Mouse (Mus musculus): Measurements from ENCODE around the gene Ccdc62. TPM values are rescaled to one million over a fixed set of nuclear protein-coding genes. Genes with fewer than 3 reads are reported as not detected.

Gene Ccdc62
- polyA plus RNA-seq, 1 experiment from 2014 or later = 6.2 TPM

DNA sequence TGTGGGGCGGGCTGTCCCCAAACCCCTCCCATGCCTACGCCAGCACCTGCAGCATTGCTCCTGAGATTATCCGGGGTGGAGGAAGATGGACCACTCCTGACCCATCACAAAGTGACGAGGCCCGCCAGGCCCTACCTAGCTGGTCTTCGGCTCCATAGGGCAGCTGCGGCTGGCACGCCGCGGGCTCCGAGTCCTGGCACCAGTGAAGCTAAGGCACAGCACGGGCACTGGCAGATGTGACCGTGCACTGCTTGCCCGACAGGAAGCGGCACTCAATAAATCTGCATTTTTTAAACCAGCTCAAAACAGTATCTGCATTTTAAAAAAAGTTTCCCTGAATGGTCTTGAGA, 74.6 kb downstream of the Ccdc62 start:
- Histone ChIP-seq H3K27ac (ENCODE audit: low read depth, low read length) (no peak overlapping the region), H3K9me3 (ENCODE audit: control insufficient read depth, low read length) (no peaks in the 10 kb centered on the region)
- 94% methylated on average over 15 of the region's 15 CpGs for WGBS

DNA sequence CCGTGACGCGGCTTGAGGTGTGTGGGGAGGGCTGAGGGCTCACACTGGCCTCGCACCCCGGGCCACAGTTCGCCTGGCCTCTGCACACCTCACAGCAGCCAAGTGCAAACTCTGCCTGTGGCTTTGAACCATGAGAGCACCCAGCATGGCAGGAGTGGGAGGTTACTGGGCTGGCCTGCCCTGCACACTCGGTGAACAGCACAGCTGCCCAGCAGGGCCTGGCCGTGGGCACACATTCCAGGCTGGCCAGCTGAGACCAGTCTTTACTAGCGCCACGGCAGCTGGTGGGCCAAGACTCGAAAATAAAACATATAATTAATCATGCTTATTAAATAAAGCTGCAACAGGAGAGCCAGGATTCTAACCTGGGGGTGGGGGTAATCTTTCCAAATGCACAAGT, 75.1 kb downstream of the Ccdc62 start:
- H3K36me3 ChIP-seq (ENCODE audit: control insufficient read depth, insufficient read depth, low read length) = peaks cover 59% of the 10 kb centered on the region

More for the DNA sequence above, 74.6 kb downstream of the Ccdc62 start:
- ATAC-seq (ENCODE audit: low FRiP score, low TSS enrichment) = no peak
- Histone ChIP-seq H3K4me3 (ENCODE audit: low read length) (no peak overlapping the region), H3K9ac (ENCODE audit: low read depth, low read length) (no peak overlapping the region), H3K27me3 (ENCODE audit: control insufficient read depth, insufficient read depth, low read length) (no peaks in the 10 kb centered on the region), H3K36me3 (ENCODE audit: control insufficient read depth, insufficient read depth, low read length) (peaks cover 59% of the 10 kb centered on the region), H3K4me1 (ENCODE audit: control insufficient read depth, insufficient read depth, low read length) (peaks cover 3% of the 10 kb centered on the region), H3K4me2 (replicated peaks; ENCODE audit: low read depth, low read length) (no peak overlapping the region)

DNA sequence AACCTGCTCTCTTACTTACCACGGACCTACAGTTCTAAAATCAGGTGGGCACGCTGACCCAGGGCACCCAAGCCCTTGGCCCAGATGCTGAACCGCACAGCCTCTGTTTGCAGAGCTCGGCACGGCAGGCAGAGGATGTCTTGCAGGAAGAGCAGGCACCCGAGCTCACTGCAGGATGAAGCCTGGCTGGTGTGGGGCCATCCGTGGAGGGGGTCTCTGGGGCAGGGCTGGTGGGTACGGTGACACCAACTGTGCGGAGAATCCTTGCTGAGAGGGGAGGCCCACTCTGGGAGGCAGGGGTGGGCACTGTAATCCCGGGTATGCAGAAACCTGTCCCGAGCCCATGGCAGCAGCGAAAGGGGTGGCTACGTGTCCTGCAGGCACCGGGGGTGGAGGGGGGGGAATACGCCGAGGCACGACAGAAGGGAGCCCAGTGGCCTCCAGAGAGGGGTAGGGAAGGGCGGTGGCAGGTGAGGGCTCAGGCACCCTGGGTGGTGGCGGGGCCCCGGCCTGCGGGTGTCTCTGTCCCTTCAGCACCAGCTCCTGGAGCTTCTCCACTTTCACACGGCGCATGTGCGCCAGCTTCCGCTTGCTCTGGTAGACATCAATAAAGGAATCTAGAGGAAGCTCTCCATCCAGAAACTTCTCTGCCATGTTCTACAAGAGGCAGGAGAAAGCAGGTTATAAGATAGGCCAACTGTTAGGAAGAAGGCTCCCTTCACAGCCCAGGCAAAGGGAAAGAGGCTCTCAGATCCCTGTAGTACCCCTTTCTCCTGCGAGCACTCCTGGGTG, 75.8 kb downstream of the Ccdc62 start:
- Histone ChIP-seq H3K4me1 (ENCODE audit: control insufficient read depth, insufficient read depth, low read length) (peaks cover 15% of the 10 kb centered on the region), H3K4me3 (ENCODE audit: low read length) (no peak overlapping the region), H3K27ac (ENCODE audit: low read depth, low read length) (no peak overlapping the region), H3K36me3 (ENCODE audit: control insufficient read depth, insufficient read depth, low read length) (peaks cover 57% of the 10 kb centered on the region), H3K27me3 (ENCODE audit: control insufficient read depth, insufficient read depth, low read length) (no peaks in the 10 kb centered on the region), H3K9ac (ENCODE audit: low read depth, low read length) (no peak overlapping the region), H3K4me2 (replicated peaks; ENCODE audit: low read depth, low read length) (no peak overlapping the region), H3K9me3 (ENCODE audit: control insufficient read depth, low read length) (no peaks in the 10 kb centered on the region)
- no peak for ATAC-seq (ENCODE audit: low FRiP score, low TSS enrichment)
- WGBS = 90% methylated on average over 26 of the region's 26 CpGs

More for the DNA sequence above, 75.1 kb downstream of the Ccdc62 start:
- no peak overlapping the region for H3K4me2 ChIP-seq (replicated peaks; ENCODE audit: low read depth, low read length)
- H3K4me3 ChIP-seq (ENCODE audit: low read length) = no peak overlapping the region
- H3K9ac ChIP-seq (ENCODE audit: low read depth, low read length) = no peak overlapping the region
- H3K27me3 ChIP-seq (ENCODE audit: control insufficient read depth, insufficient read depth, low read length) = no peaks in the 10 kb centered on the region
- no peaks in the 10 kb centered on the region for H3K9me3 ChIP-seq (ENCODE audit: control insufficient read depth, low read length)
- peaks cover 8% of the 10 kb centered on the region for H3K4me1 ChIP-seq (ENCODE audit: control insufficient read depth, insufficient read depth, low read length)
- H3K27ac ChIP-seq (ENCODE audit: low read depth, low read length) = no peak overlapping the region
- 89% methylated on average over 11 of the region's 11 CpGs for WGBS
- ATAC-seq (ENCODE audit: low FRiP score, low TSS enrichment) = no peak

DNA sequence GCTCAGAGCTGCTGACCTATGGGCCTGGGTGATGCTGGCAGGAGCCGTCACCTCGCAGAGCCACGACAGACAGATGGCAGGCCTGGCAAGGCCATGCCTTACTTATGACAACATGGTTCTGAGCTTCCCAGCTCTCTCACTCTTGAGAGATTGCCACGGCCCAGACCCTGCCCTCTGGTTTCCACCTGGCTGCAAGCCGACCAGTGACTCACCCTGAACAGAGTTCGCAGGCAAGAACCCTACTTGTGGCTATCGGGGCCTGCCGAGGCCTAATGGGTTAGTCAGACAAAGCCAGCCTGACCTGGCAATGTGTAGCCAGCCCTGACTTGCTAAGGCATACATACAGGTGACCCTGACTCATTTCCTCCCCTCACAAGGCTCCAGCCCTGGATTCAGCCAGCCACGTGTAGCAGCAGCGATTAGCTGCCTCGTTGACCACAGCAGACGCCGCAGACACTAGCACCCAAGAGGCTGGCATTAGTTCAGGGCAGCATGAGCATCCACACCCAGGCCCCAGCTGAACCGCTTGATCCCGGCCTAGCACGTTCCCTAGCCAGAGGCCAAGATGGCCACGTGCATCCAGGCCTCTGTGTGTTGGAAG, 76.5 kb downstream of the Ccdc62 start:
- Histone ChIP-seq H3K27me3 (ENCODE audit: control insufficient read depth, insufficient read depth, low read length) (no peaks in the 10 kb centered on the region), H3K36me3 (ENCODE audit: control insufficient read depth, insufficient read depth, low read length) (peaks cover 53% of the 10 kb centered on the region), H3K9ac (ENCODE audit: low read depth, low read length) (no peak overlapping the region), H3K9me3 (ENCODE audit: control insufficient read depth, low read length) (no peaks in the 10 kb centered on the region), H3K4me1 (ENCODE audit: control insufficient read depth, insufficient read depth, low read length) (peaks cover 22% of the 10 kb centered on the region), H3K27ac (ENCODE audit: low read depth, low read length) (no peak overlapping the region), H3K4me2 (replicated peaks; ENCODE audit: low read depth, low read length) (no peak overlapping the region), H3K4me3 (ENCODE audit: low read length) (no peak overlapping the region)
- 83% methylated on average over 17 of the region's 17 CpGs for WGBS
- ATAC-seq (ENCODE audit: low FRiP score, low TSS enrichment) = no peak

DNA sequence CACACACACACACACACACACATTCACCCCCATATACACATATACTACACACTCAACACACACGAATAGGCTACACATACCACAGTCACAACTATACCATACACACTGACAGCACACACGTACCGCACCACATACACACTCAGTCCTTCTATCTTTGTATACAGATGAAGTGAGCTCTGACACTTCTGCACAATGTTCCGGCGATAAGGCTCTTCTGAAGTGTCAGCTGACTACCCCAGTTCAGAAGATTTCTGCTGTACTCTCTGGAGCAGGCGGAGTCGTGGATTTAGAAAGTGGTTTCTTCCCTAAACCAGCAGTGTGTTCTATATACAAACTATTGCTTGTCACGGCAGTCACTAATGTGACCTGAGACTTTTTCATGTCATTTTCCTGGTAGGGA, 79.6 kb downstream of the Ccdc62 start:
- Histone ChIP-seq H3K4me1 (ENCODE audit: control insufficient read depth, insufficient read depth, low read length) (peaks cover 49% of the 10 kb centered on the region), H3K27ac (ENCODE audit: low read depth, low read length) (peak overlapping the region; percentile 90; the same call in 1 of the 2 replicates), H3K4me3 (ENCODE audit: low read length) (no peak overlapping the region), H3K4me2 (replicated peaks; ENCODE audit: low read depth, low read length) (no peak overlapping the region), H3K9me3 (ENCODE audit: control insufficient read depth, low read length) (no peaks in the 10 kb centered on the region), H3K36me3 (ENCODE audit: control insufficient read depth, insufficient read depth, low read length) (peaks cover 38% of the 10 kb centered on the region), H3K27me3 (ENCODE audit: control insufficient read depth, insufficient read depth, low read length) (no peaks in the 10 kb centered on the region), H3K9ac (ENCODE audit: low read depth, low read length) (no peak overlapping the region)
- ATAC-seq (ENCODE audit: low FRiP score, low TSS enrichment) = no peak
- 92% methylated on average over 8 of the region's 8 CpGs for WGBS

DNA sequence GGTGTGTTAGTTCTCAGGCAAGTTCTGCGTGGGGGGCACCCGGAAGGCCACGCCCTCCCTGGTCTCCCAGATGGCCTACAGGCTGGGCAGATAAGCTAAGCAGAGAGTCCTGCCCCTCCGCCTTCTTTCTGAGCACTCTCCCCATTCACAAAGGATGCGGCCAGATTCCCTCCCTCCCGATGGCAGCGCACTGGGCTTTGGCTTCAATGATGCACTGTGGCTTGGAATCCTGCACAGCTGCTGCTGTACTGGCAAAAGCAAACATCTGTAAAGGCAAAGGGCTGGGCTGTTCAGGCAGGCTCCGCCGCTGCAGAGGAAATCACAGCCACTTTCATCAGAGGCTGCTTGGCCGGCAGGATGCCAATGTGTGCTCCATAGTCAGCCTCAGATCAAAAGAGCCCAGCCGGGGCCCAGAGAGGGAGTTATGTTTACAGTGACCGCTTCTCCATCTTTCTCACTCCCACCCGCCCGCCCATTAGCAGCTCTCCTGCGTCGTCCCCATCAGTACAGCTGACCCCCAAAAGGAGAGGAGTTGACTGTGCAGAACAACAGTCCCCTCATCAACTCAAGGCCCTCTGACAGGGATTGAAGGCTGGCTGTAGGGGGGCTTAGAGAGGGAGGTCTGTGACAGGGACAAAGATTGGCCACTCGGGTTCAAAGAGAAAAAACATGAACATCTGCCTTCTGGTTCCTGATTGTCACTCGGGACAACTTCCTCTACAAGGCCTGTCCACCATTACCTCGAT, 80.6 kb downstream of the Ccdc62 start:
- no peaks in the 10 kb centered on the region for H3K27me3 ChIP-seq (ENCODE audit: control insufficient read depth, insufficient read depth, low read length)
- peak overlapping the region; percentile 32; the same call in 1 of the 2 replicates for H3K4me2 ChIP-seq (replicated peaks; ENCODE audit: low read depth, low read length)
- 4% methylated on average over 19 of the region's 19 CpGs for WGBS
- H3K4me3 ChIP-seq (ENCODE audit: low read length) = no peak overlapping the region
- peak overlapping the region; percentile 90 for H3K27ac ChIP-seq (ENCODE audit: low read depth, low read length)
- peaks cover 53% of the 10 kb centered on the region for H3K4me1 ChIP-seq (ENCODE audit: control insufficient read depth, insufficient read depth, low read length)
- peak overlapping the region; percentile 40; the same call in 1 of the 2 replicates for H3K9ac ChIP-seq (ENCODE audit: low read depth, low read length)
- peak; percentile 61 for ATAC-seq (ENCODE audit: low FRiP score, low TSS enrichment)
- H3K9me3 ChIP-seq (ENCODE audit: control insufficient read depth, low read length) = no peaks in the 10 kb centered on the region
- peaks cover 28% of the 10 kb centered on the region; the same call in 1 of the 2 replicates for H3K36me3 ChIP-seq (ENCODE audit: control insufficient read depth, insufficient read depth, low read length)

DNA sequence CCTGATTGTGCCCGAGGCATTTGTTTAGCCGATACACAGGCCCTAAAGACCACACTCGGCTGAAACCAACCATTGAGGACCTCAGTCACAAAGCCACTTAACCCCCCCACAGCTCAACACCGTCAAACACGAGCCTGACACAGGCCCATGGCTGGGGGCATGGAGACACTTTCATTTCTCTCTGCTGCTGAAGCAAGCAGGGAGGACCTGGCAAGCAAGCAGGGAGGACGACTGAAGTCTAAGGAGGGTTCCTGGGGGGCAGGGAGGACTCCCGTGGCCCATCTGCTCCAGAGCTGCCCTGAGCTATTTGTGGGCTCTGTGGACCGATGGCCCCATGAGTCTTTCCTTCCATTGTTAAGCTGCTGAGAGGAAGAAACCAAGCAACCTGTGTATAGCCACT, 81.4 kb downstream of the Ccdc62 start:
- H3K9ac ChIP-seq (ENCODE audit: low read depth, low read length) = peak overlapping the region; percentile 40; the same call in 1 of the 2 replicates
- H3K4me3 ChIP-seq (ENCODE audit: low read length) = no peak overlapping the region

DNA sequence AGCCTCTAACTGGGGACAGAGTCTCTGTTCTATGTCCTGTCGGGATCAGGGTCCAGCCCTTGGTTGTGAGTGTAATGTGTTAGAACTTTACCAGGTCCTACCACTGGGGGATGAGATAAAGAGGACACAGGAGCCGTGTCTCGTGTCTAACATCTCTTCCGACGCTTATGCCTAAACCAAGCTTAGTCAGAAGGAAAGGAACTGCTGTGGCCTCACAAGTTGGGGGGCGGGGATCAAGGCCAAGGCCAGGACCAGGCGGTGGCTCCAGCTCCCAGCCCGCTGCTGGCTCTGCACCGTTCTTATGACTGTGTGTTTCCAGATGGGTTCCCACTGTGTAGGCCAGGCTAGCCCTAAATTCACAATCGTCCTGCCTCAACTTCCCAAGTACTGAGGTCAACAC, 82.4 kb downstream of the Ccdc62 start:
- Histone ChIP-seq H3K27me3 (ENCODE audit: control insufficient read depth, insufficient read depth, low read length) (no peaks in the 10 kb centered on the region), H3K27ac (ENCODE audit: low read depth, low read length) (peak overlapping the region; percentile 90; the same call in 1 of the 2 replicates), H3K36me3 (ENCODE audit: control insufficient read depth, insufficient read depth, low read length) (peaks cover 15% of the 10 kb centered on the region; the same call in 1 of the 2 replicates), H3K9ac (ENCODE audit: low read depth, low read length) (no peak overlapping the region), H3K4me1 (ENCODE audit: control insufficient read depth, insufficient read depth, low read length) (peaks cover 62% of the 10 kb centered on the region), H3K4me3 (ENCODE audit: low read length) (no peak overlapping the region), H3K9me3 (ENCODE audit: control insufficient read depth, low read length) (no peaks in the 10 kb centered on the region), H3K4me2 (replicated peaks; ENCODE audit: low read depth, low read length) (no peak overlapping the region)
- 79% methylated on average over 10 of the region's 10 CpGs for WGBS
- no peak for ATAC-seq (ENCODE audit: low FRiP score, low TSS enrichment)

More for the DNA sequence above, 81.4 kb downstream of the Ccdc62 start:
- WGBS = 18% methylated on average over 8 of the region's 8 CpGs
- H3K4me2 ChIP-seq (replicated peaks; ENCODE audit: low read depth, low read length) = no peak overlapping the region; the same call in 1 of the 2 replicates
- H3K9me3 ChIP-seq (ENCODE audit: control insufficient read depth, low read length) = no peaks in the 10 kb centered on the region
- H3K4me1 ChIP-seq (ENCODE audit: control insufficient read depth, insufficient read depth, low read length) = peaks cover 56% of the 10 kb centered on the region
- no peaks in the 10 kb centered on the region for H3K27me3 ChIP-seq (ENCODE audit: control insufficient read depth, insufficient read depth, low read length)
- peak overlapping the region; percentile 90; the same call in 1 of the 2 replicates for H3K27ac ChIP-seq (ENCODE audit: low read depth, low read length)
- peaks cover 23% of the 10 kb centered on the region; the same call in 1 of the 2 replicates for H3K36me3 ChIP-seq (ENCODE audit: control insufficient read depth, insufficient read depth, low read length)
- no peak for ATAC-seq (ENCODE audit: low FRiP score, low TSS enrichment)

All from kidney, embryonic 14.5 days (tissue).